Mouse (Mus musculus) hindbrain, embryonic 15.5 days (tissue): ENCODE measurements around the gene H2al1f. TPM values are rescaled to one million over a fixed set of nuclear protein-coding genes. Genes with fewer than 3 reads are reported as not detected.
"Not testable (repeated sequence)": the region's sequence is repeated elsewhere in the genome, so short reads cannot be mapped to it uniquely, and the experiment has no call there.

Source experiments
- ATAC-seq: fragments of 200-750 bp; cut with Nextera tagmentation; 2 replicates; pipeline ENCODE4 v1.8.0; 2017; ENCODE audit warnings: low read depth, moderate number of reproducible peaks, moderate TSS enrichment; ENCODE audit not compliant: low FRiP score
- H3K27ac ChIP-seq: fragments of 300-500 bp; sonication (generic); replicated peaks from 2 replicates; pipeline ENCODE4 v1.5.1; 2015; ENCODE audit warnings: mild to moderate bottlenecking, inconsistent platforms
- H3K27me3 ChIP-seq: fragments of 300-500 bp; sonication (generic); 2 replicates; pipeline ENCODE4 v1.6.1; 2015; ENCODE audit warnings: control low read depth, inconsistent platforms
- H3K36me3 ChIP-seq: fragments of 300-500 bp; sonication (generic); 2 replicates; pipeline ENCODE4 v1.6.1; 2015; ENCODE audit warnings: control low read depth, inconsistent platforms
- H3K4me1 ChIP-seq: fragments of 300-500 bp; sonication (generic); replicated peaks from 2 replicates; pipeline ENCODE4 v1.6.1; 2015; ENCODE audit warnings: control low read depth, inconsistent platforms
- H3K4me2 ChIP-seq: fragments of 300-500 bp; sonication (generic); 2 replicates; pipeline ENCODE4 v1.6.1; 2015; ENCODE audit warnings: moderate library complexity, mild to moderate bottlenecking, inconsistent platforms
- H3K4me3 ChIP-seq: fragments of 300-500 bp; sonication (generic); 2 replicates; pipeline ENCODE4 v1.5.1; 2015; ENCODE audit warnings: mild to moderate bottlenecking, inconsistent platforms
- H3K9ac ChIP-seq: fragments of 300-500 bp; sonication (generic); 2 replicates; pipeline ENCODE4 v1.6.1; 2015; ENCODE audit warnings: inconsistent platforms
- H3K9me3 ChIP-seq: fragments of 300-500 bp; sonication (generic); 2 replicates; pipeline ENCODE4 v1.6.1; 2016; ENCODE audit warnings: control low read depth, inconsistent platforms
- WGBS: fragments of 180-500 bp; shearing (Covaris S2); methylation state at CpG from one replicate; pipeline ENCODE4 v1.1.7; 2015; 5-methylcytosine and 5-hydroxymethylcytosine counted together
- polyA plus RNA-seq: library from polyadenylated mRNA; unstranded; fragments of >200 nt; fragmentation: Nextera tagmentation; extraction: Ambion mirVana; gene quantifications from 2 replicates; pipeline ENCODE4 v1.2.1, GENCODE M21; 2015

The H2al1f gene
- polyA plus RNA-seq, 1 experiment from 2014 or later = not detected

DNA sequence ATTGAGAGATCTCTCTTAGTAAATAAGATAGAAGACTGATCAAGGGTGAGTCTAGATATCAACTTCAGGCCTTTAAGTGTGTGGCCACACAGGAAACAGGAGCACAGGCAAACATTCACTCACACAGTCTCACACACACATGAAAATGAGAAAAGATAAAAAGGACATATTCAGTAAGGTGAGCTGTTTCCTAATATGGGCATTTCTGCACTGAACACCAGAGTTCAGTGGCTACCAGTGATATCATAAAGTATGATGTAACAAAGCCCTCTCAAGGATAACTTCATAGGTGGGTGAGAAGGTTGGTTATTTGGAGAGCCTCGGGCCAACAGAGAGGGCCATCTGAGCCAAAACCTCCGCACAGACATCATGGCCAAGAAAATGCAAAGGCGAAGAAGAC is 3.0 kb downstream of the H2al1f start, which contains the start of gene H2al1g:
TSS of gene H2al1g (plus strand) at position 301 of the 400 bp plus-strand sequence.
- not testable (repeated sequence) for H3K4me2 ChIP-seq, H3K9ac ChIP-seq, H3K36me3 ChIP-seq, H3K27ac ChIP-seq, H3K27me3 ChIP-seq, H3K9me3 ChIP-seq, ATAC-seq, H3K4me1 ChIP-seq, H3K4me3 ChIP-seq
- no CpG with 5 or more reads among the region's 3 CpGs for WGBS

DNA sequence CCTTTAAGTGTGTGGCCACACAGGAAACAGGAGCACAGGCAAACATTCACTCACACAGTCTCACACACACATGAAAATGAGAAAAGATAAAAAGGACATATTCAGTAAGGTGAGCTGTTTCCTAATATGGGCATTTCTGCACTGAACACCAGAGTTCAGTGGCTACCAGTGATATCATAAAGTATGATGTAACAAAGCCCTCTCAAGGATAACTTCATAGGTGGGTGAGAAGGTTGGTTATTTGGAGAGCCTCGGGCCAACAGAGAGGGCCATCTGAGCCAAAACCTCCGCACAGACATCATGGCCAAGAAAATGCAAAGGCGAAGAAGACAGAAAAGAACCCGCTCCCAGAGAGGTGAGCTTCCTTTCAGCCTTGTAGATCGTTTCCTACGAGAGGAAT is 6.2 kb downstream of the H2al1f start, which contains the start of gene H2al1h:
TSS of gene H2al1h (plus strand) at position 301 of the 400 bp plus-strand sequence.
- not testable (repeated sequence) for H3K27me3 ChIP-seq, H3K9ac ChIP-seq, ATAC-seq, H3K9me3 ChIP-seq, H3K4me1 ChIP-seq, H3K4me3 ChIP-seq, H3K27ac ChIP-seq, H3K36me3 ChIP-seq, H3K4me2 ChIP-seq
- WGBS = no CpG with 5 or more reads among the region's 6 CpGs

DNA sequence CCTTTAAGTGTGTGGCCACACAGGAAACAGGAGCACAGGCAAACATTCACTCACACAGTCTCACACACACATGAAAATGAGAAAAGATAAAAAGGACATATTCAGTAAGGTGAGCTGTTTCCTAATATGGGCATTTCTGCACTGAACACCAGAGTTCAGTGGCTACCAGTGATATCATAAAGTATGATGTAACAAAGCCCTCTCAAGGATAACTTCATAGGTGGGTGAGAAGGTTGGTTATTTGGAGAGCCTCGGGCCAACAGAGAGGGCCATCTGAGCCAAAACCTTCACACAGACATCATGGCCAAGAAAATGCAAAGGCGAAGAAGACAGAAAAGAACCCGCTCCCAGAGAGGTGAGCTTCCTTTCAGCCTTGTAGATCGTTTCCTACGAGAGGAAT is 9.4 kb downstream of the H2al1f start, which contains the start of gene H2al1i:
TSS of gene H2al1i (plus strand) at position 301 of the 400 bp plus-strand sequence.
- H3K4me3 ChIP-seq, H3K4me1 ChIP-seq, H3K27ac ChIP-seq, H3K27me3 ChIP-seq, H3K4me2 ChIP-seq, H3K9me3 ChIP-seq, H3K36me3 ChIP-seq, H3K9ac ChIP-seq, ATAC-seq: not testable (repeated sequence)
- 100% methylated on average over 1 of the region's 5 CpGs for WGBS

DNA sequence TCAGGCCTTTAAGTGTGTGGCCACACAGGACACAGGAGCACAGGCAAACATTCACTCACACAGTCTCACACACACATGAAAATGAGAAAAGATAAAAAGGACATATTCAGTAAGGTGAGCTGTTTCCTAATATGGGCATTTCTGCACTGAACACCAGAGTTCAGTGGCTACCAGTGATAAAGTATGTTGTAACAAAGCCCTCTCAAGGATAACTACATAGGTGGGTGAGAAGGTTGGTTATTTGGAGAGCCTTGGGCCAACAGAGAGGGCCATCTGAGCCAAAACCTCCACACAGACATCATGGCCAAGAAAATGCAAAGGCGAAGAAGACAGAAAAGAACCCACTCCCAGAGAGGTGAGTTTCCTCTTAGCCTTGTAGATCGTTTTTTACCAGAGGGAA is 12.6 kb downstream of the H2al1f start, which contains the start of gene H2al1j:
TSS of gene H2al1j (plus strand) at position 301 of the 400 bp plus-strand sequence.
- not testable (repeated sequence) for H3K27ac ChIP-seq

DNA sequence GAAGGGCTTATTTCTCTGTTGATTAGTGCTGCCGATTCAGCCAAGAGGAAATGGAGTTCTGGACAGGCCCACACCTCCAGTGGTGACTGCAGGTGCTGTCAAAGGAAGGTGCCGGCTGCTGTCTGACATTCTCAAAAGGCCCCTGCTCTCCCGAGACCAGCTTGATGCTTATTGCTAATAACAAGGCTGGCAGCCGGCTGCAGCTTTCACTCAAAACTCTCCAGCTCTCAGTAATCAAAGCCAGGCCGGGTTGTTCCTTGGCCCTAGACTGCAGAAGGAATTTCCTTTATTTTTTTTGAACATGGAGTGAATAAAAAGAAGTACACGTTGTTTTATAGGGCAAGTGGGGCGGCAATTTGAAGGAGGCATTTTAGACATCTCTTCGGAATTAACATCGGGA is 30.8 kb downstream of the H2al1f start:
- H3K4me2 ChIP-seq = no peak overlapping the region
- no peak overlapping the region for H3K27ac ChIP-seq
- no peak overlapping the region for H3K4me3 ChIP-seq
- H3K36me3 ChIP-seq = no peaks in the 10 kb centered on the region
- H3K9ac ChIP-seq = no peak overlapping the region
- no peaks in the 10 kb centered on the region for H3K4me1 ChIP-seq
- no peak for ATAC-seq
- H3K9me3 ChIP-seq = no peaks in the 10 kb centered on the region
- no peaks in the 10 kb centered on the region for H3K27me3 ChIP-seq
- WGBS = 64% methylated on average over 9 of the region's 9 CpGs

More for the DNA sequence above, 12.6 kb downstream of the H2al1f start, which contains the start of gene H2al1j:
- not testable (repeated sequence) for H3K36me3 ChIP-seq, ATAC-seq, H3K27me3 ChIP-seq, H3K4me2 ChIP-seq, H3K4me1 ChIP-seq, H3K9me3 ChIP-seq, H3K4me3 ChIP-seq, H3K9ac ChIP-seq
- WGBS = 95% methylated on average over 2 of the region's 2 CpGs

DNA sequence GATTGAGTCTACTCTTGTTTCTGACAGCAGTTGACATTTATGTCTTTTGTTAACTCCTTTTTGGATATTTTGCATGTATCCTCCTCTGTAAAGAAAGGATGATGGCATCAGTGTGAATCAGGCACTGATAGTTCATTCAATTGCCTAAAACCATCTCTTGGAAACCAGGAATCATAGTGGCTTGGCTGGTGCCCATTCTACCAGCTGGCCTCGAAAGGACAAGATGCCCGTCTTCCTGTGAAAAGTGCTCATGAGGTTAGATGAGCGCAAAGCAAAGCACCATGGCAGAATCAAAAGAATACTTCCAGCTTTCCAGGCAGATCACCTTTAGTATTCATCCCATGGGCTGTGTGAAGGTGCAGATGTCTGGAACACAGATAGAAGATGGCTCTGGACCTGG is 31.8 kb downstream of the H2al1f start:
- Histone ChIP-seq H3K4me3 (no peak overlapping the region), H3K36me3 (no peaks in the 10 kb centered on the region), H3K27me3 (no peaks in the 10 kb centered on the region), H3K4me1 (no peaks in the 10 kb centered on the region), H3K9me3 (no peaks in the 10 kb centered on the region), H3K4me2 (no peak overlapping the region), H3K27ac (no peak overlapping the region), H3K9ac (no peak overlapping the region)
- no peak for ATAC-seq
- 80% methylated on average over 3 of the region's 3 CpGs for WGBS

DNA sequence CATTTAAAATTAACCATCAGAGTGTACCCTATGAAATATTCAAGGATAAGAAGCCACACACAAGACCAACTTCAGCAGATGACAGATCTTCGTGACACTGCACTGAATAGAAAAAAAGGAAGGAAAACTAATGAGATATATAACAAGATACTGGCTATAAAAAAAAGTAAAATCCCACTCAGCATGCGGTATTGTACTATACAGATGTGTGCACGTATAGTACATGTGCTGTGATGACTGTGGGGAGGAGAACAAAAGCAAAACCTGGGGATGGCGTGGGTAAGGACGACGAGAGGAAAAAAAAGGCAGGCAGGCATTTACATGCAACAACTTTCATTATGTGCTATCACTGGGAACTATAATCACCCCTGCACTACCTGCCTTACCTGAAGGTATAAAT is 45.9 kb downstream of the H2al1f start:
- WGBS = 90% methylated on average over 6 of the region's 6 CpGs
- Histone ChIP-seq H3K9ac (no peak overlapping the region), H3K27ac (no peak overlapping the region), H3K36me3 (no peaks in the 10 kb centered on the region), H3K4me2 (no peak overlapping the region), H3K4me1 (peaks cover 9% of the 10 kb centered on the region), H3K9me3 (no peaks in the 10 kb centered on the region), H3K27me3 (no peaks in the 10 kb centered on the region), H3K4me3 (no peak overlapping the region)
- ATAC-seq = no peak

DNA sequence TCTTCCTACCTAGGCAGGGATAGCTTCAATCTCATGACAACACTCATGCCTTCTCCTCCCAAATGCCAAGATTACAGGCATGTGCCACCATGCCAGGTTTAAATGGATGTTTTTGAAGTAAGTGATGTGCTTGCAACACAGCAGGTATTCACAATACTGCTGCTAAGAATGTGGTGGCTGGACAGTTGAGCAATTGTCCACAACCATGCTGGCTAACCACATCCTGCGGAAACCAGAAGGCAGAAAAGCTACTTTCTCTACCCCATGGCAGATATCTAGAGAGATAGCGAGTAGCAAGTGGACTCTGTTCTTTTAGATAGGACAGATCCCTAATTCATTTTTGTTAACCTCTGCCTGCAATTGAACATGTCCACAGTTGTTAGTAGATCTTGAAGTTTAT is 46.3 kb downstream of the H2al1f start:
- WGBS = 89% methylated on average over 2 of the region's 2 CpGs

DNA sequence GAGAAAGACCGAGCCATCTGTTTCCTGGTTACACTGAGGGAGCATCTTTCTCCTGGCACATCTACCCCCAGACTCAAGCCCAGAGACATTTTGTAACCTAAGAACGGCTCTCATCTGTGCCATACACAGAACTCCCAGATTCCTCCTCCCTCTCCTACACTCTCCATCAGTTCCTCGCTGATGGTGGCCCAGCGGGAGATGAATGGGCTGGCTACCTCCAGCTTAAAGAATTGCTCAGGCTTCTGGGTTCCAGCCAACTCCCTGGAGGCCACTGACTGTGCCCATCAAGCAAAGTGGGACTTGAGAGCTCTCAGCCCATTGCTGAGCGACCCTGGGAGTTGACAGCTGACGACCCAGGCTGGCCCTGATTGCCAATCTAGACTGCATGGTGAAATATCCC is 48.9 kb downstream of the H2al1f start:
- peaks cover 9% of the 10 kb centered on the region for H3K4me1 ChIP-seq
- no peak overlapping the region for H3K4me3 ChIP-seq
- H3K4me2 ChIP-seq = no peak overlapping the region
- ATAC-seq = peak; percentile 69
- WGBS = 43% methylated on average over 6 of the region's 6 CpGs
- H3K9me3 ChIP-seq = no peaks in the 10 kb centered on the region
- no peaks in the 10 kb centered on the region for H3K27me3 ChIP-seq
- no peaks in the 10 kb centered on the region for H3K36me3 ChIP-seq
- no peak overlapping the region for H3K27ac ChIP-seq
- H3K9ac ChIP-seq = no peak overlapping the region

More for the DNA sequence above, 46.3 kb downstream of the H2al1f start:
- H3K36me3 ChIP-seq = no peaks in the 10 kb centered on the region
- H3K27me3 ChIP-seq = no peaks in the 10 kb centered on the region
- H3K4me2 ChIP-seq = no peak overlapping the region
- H3K27ac ChIP-seq = no peak overlapping the region
- no peaks in the 10 kb centered on the region for H3K9me3 ChIP-seq
- no peak overlapping the region for H3K4me3 ChIP-seq
- H3K9ac ChIP-seq = no peak overlapping the region
- H3K4me1 ChIP-seq = peaks cover 9% of the 10 kb centered on the region
- ATAC-seq = no peak

Other genes starting within 250 kb of the H2al1f start
- not detected in 2 replicates for gene H2al1a, start 15.9 kb upstream of the H2al1f start, polyA plus RNA-seq
- not detected in 2 replicates for gene H2al1b, start 12.7 kb upstream of the H2al1f start, polyA plus RNA-seq
- gene H2al1c, start 9.5 kb upstream of the H2al1f start, polyA plus RNA-seq = not detected in 2 replicates
- gene H2al1d, start 6.3 kb upstream of the H2al1f start, polyA plus RNA-seq = not detected in 2 replicates
- not detected in 2 replicates for gene H2al1e, start 3.2 kb upstream of the H2al1f start, polyA plus RNA-seq
- gene H2al1g, start 3.1 kb downstream of the H2al1f start, polyA plus RNA-seq = not detected in 2 replicates
- not detected in 2 replicates for gene H2al1h, start 6.3 kb downstream of the H2al1f start, polyA plus RNA-seq
- gene H2al1i, start 9.5 kb downstream of the H2al1f start, polyA plus RNA-seq = not detected in 2 replicates
- not detected in 2 replicates for gene H2al1j, start 12.7 kb downstream of the H2al1f start, polyA plus RNA-seq